Mouse (Mus musculus) brown adipose tissue, adult 24 weeks (tissue): ENCODE measurements around the gene Myoz2. TPM values are rescaled to one million over a fixed set of nuclear protein-coding genes. Genes with fewer than 3 reads are reported as not detected.

Experiments used
- H3K27ac ChIP-seq: fragments of 200-500 bp; replicated peaks from 2 replicates; pipeline ENCODE4 v1.5.1; 2012; ENCODE audit warnings: low read depth, mild to moderate bottlenecking, low read length
- H3K4me1 ChIP-seq: fragments of 200-500 bp; 2 replicates; pipeline ENCODE4 v1.6.1; 2012; ENCODE audit warnings: low read length, mixed read lengths; ENCODE audit not compliant: control insufficient read depth, insufficient read depth, insufficient read length
- H3K4me3 ChIP-seq: fragments of 200-500 bp; 2 replicates; pipeline ENCODE4 v1.5.1; 2012; ENCODE audit warnings: low read depth, mild to moderate bottlenecking, low read length, moderate library complexity; ENCODE audit not compliant: insufficient read depth
- polyA plus RNA-seq: library from polyadenylated mRNA; stranded (reverse); fragments of >200 nt; gene quantifications from 2 replicates; pipeline ENCODE4 v1.2.4, GENCODE M21; 2012; ENCODE audit not compliant: missing spikeins, insufficient read depth, insufficient read length

Gene Myoz2
- polyA plus RNA-seq, 1 experiment: 7.5 TPM

DNA sequence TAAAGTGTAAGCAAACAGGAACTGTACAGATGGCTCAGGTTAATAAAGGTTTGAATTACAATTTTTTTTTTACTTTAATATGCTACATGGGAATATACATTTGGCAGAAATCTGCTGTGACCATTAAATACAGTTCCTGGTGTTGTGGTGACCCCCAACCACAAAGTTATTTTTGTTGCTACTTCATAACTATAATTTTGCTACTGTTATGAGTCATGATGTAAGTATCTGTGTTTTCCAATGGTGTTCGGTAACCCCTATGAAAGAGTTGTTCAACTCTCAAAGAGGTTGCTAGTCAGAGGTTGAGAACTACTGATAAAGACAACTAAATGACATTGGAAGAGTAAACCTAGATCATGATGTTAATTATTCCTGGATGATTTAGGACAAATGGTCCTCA lies 7.5 kb upstream of the Myoz2 start:
- H3K4me3 ChIP-seq: no peak overlapping the region
- H3K27ac ChIP-seq: no peak overlapping the region
- H3K4me1 ChIP-seq: peaks cover 2% of the 10 kb centered on the region; the same call in 1 of the 2 replicates

DNA sequence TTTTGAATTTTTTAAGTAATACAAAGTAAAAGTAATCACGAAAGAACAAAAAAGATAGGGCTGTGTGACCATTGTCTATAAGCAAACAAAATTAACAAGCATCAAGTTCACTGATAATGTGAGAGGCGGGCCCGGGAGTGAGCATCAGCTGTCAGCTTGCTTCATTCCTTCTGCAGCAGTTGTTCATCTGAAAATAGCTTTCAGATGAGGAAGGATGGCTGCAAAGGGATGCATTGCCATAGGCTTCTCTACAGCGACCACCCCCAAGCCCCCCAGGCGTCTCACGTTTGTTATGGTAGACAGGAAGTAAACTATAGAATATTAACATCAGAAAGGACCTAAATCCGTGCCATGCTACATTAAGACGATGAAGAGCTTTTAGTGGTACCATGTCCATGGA lies 1.0 kb downstream of the Myoz2 start:
- H3K4me3 ChIP-seq: no peak overlapping the region
- H3K27ac ChIP-seq: no peak overlapping the region
- H3K4me1 ChIP-seq: no peaks in the 10 kb centered on the region

DNA sequence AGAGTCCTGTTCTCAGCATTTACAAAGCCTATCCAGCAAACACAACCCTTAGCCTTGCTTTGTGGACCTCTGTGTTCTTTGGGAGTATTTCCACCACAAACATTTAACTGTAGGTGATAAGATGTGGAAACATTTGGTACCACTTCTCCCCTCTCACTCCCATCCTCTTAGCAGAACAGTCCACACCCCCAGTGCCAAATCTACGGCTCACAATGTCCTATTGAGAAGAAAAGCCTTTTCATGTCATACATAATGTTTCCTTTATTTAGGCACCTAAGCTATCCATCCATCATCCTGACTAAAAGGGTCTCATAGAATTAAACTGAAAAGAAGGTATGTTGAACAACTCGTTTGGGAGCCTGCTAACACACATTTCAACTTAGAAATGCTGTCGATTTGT lies 9.2 kb downstream of the Myoz2 start:
- no peak overlapping the region for H3K4me3 ChIP-seq
- H3K4me1 ChIP-seq: no peaks in the 10 kb centered on the region
- no peak overlapping the region for H3K27ac ChIP-seq

DNA sequence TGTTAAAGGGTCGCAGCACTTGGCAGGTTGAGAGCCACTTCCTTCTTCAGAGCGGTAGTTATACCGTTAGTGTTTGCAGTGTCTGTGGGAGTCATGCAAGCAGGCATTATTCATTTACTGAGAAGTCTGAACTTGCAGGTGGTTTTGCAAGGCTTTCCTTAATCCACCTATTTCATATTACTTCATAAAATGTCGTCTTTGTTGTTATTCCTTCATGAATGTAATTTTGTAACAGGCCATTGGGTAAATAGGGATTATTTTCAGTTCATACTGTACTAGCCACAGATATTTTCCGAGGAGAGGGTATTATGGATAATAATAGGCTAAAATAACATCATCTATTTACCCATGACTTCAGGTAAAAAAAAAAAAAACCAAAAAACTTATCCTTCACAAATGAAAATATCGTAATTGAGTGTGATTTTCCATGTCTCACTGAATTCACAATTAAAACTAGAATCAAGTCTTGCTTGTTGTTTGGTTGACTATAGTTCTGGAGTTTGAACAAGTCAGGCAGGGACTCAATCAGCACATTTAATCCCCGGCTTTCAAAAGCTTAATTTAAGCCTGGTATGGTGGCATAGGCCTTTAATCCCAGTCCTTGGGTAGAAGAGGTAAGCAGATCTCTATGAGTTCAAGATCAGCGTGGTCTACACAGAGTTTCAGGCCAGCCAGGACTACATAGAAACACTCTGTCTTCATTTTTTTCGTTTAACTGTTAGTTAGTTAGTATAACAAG lies 10.2 kb downstream of the Myoz2 start:
- Histone ChIP-seq H3K4me3 (no peak overlapping the region), H3K27ac (no peak overlapping the region), H3K4me1 (no peaks in the 10 kb centered on the region)

DNA sequence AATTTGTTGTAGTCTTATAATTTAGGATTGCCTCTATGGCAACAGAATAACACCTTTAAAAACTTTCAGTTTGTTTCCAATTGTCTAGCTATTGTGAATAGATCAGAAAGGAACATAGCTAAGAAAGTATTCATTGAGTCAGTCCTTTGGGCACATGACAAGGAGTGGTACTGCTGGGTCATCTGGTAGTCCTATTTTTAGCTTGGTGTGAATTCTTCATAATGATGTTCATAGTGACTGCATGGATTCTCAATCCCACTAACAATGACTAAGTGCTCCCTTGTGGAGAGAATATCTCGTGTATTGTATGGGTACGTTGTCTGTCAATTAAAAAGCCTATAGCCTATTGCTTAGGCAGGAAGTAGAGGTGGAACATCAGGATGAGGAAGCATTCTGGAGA lies 16.0 kb downstream of the Myoz2 start:
- Histone ChIP-seq H3K27ac (no peak overlapping the region), H3K4me1 (no peaks in the 10 kb centered on the region), H3K4me3 (no peak overlapping the region)

DNA sequence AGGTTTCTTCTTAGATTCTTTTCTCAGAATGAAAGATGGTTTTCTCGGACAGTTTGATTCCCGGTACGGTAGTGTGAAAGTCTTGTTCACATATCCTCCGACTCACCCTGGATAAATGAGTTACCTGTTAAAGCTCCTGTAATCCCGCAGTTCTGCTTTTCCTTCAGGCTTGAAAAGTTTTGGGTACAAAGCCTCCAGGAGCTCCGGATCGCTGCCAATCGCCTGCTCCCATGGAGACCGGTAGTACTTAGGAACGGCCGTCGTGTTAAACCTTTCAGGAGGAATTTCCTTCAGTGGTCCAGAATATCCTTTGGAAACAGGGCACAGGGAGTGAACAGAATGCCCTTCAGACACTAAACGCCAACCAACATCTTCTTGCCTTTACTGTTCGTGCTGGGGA lies 21.3 kb downstream of the Myoz2 start:
- Histone ChIP-seq H3K4me1 (no peaks in the 10 kb centered on the region), H3K27ac (no peak overlapping the region), H3K4me3 (no peak overlapping the region)

DNA sequence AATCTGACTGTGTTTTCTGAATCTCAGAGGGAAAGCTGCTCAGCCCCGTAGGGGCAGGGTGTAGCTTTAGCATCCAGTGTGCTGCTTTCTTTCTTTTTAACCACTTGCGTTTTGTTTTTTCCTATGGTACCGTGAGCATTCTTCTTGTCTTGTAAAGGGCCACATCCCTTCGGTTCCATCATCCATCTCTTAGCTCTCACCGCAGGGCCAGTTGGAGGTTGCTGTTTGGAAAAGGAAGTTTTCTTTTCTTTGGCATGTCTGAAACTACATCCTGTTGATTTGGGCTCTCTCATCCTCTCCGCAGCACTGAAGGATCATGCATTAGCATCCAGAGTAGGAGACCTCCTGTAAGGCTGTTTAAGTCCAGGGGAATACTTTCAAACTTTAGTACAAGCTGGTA lies 25.4 kb downstream of the Myoz2 start:
- H3K4me1 ChIP-seq: no peaks in the 10 kb centered on the region
- no peak overlapping the region for H3K4me3 ChIP-seq
- H3K27ac ChIP-seq: no peak overlapping the region

DNA sequence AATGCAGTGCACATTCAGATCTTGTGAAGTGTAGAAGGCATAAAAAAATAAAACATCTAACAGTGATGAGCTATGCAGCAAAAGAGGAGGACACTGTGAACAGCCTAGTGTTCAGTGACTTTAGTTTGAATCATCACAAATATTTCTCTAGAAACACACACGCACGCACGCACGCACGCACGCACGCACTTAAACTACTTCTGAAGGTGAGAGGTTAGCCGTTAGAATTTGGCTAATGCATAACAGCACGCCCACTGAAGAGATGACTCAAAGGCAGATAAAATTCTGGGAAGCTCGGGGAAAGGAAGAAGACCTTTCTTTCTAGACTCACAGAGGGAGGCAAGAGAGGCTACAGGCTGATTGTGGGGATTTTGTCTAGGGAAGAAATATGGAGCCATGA lies 27.4 kb downstream of the Myoz2 start:
- no peaks in the 10 kb centered on the region for H3K4me1 ChIP-seq
- no peak overlapping the region for H3K4me3 ChIP-seq
- H3K27ac ChIP-seq: no peak overlapping the region

DNA sequence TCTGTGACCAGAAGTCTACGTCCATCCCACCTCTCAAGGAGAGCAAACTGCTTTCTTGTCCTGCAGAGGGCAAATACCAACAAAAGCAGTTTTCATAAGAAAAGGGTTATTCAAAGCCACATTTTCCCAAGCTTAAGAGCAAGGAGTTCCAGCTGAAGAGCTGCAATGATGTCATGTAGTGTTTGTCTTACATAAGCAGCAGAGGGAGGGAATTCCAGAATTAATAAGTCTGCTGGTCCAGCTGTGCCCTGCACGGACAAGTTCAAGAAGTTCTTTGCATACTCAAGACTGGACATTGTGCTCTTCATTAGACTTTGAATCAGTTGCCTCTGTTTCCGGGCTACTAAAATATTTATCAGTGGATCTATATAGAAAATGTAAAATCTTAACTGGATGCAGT lies 33.8 kb downstream of the Myoz2 start:
- no peaks in the 10 kb centered on the region for H3K4me1 ChIP-seq
- H3K27ac ChIP-seq: no peak overlapping the region
- no peak overlapping the region for H3K4me3 ChIP-seq

DNA sequence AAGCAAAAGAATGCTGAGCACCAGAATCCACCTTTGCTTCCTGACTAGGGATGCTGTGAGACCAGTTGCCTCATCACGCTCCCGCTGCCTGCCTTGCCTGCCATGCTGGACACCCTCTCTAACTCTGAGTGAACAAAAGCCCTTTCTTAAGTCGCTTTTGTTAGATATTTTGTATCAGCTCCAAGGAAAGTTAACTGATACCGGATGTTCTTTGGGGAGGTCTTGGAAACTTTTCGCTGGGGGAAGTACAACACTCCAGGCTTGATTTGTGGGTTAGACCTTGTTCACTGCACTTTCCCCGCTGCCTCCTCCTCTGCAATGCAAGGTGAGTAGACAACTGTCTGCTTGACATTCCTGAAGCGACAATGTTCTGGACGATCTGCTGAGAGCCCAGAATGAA lies 36.3 kb downstream of the Myoz2 start:
- no peaks in the 10 kb centered on the region for H3K4me1 ChIP-seq
- no peak overlapping the region for H3K4me3 ChIP-seq
- no peak overlapping the region for H3K27ac ChIP-seq

DNA sequence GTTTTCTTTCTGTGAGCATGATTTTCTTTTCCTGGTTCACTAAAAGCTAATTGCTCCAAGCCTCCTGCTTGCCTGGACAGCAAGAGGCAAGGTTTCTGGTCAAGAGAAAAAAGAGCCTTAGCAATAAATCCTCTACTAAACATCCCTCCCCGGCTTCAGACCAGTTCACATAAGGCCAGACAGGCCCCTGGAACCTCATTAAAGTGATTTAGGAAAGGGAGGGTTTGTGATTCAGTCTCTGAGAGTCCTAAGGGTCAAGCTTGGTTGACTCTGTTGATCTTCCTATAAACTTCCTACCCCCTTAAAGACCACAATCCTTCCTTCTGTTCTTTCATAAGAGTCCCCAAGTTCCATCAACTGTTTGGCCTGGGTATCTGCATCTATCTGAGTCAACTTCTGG lies 37.8 kb downstream of the Myoz2 start:
- Histone ChIP-seq H3K4me3 (no peak overlapping the region), H3K27ac (no peak overlapping the region), H3K4me1 (no peaks in the 10 kb centered on the region)

DNA sequence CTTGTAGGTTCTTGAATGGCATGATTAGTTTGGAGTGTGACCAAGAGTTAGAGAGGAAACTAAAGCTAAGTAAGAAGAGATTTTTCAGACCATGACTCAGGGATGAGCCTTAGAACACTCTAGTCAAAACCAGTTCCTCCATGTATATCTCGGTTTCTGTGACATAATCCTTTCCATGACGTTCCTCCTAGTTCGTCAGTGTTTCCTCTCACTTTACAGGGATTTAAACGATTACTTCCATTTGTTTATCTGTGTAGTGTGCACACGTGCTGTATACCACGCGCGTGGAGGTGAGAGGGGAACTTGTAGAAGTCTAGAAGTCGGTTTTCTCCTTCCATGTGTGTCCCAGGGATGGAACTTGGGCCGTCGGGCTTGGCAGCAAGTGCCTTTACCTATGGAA lies 47.9 kb downstream of the Myoz2 start:
- Histone ChIP-seq H3K27ac (no peak overlapping the region), H3K4me3 (no peak overlapping the region), H3K4me1 (no peaks in the 10 kb centered on the region)

DNA sequence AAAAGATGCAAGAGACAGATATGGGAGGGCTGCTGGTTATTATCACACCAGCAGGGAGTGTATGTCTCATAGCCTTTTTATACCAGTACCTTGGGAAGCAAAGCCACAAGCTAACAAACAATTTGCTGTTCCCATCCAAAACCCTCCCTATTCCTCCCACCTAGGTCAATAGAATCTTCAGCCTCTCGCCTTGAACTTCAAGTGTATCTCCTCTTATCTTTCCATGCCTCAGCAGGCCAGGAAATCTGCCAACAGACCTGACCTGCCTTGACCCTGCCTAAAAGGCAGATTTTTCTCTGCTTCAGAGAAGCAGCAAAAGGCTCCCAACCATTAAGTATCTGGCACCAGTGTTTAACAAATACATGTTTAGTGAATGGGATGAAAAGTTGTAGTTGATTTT lies 48.4 kb downstream of the Myoz2 start:
- Histone ChIP-seq H3K4me3 (no peak overlapping the region), H3K27ac (0 out of 2 replicates have a peak overlapping the region, but pooled peaks have one; percentile 12), H3K4me1 (no peaks in the 10 kb centered on the region)

DNA sequence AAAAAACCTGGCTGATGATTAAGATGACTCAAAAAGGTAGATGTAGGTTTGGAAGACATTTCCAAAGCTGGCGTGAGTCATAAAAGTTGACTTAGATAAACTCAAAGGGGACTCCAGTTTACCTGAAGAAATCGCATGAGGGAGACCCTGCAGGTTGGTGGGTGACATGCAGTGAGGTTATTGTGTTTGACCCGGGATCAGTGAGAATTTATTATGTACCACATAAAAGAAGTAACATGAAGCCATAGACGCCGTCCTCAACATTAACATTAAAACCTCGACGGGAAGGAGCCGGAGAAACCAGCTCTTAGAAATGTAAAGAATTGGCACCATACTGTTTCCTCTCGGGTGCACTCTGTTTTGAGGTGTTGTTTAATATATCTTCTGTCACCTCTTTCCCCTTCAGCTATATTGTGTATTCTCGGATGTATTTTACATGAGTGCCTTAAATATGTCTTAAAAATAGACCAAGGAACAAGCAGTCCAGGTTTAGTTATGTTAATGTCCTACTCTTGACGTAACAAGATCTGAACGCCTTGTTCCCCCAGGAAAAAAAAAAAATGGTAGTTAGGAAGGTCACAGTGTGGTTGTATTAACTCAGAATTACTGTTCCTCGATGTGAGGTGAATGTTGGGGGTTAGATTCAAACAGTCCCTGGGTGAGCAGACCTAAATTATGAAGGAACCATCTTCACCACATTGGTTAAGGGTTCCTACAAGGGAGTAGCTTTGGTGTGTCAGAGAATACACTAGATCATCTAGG lies 49.5 kb downstream of the Myoz2 start:
- Histone ChIP-seq H3K4me1 (no peaks in the 10 kb centered on the region), H3K27ac (no peak overlapping the region), H3K4me3 (peak overlapping the region; percentile 92)

DNA sequence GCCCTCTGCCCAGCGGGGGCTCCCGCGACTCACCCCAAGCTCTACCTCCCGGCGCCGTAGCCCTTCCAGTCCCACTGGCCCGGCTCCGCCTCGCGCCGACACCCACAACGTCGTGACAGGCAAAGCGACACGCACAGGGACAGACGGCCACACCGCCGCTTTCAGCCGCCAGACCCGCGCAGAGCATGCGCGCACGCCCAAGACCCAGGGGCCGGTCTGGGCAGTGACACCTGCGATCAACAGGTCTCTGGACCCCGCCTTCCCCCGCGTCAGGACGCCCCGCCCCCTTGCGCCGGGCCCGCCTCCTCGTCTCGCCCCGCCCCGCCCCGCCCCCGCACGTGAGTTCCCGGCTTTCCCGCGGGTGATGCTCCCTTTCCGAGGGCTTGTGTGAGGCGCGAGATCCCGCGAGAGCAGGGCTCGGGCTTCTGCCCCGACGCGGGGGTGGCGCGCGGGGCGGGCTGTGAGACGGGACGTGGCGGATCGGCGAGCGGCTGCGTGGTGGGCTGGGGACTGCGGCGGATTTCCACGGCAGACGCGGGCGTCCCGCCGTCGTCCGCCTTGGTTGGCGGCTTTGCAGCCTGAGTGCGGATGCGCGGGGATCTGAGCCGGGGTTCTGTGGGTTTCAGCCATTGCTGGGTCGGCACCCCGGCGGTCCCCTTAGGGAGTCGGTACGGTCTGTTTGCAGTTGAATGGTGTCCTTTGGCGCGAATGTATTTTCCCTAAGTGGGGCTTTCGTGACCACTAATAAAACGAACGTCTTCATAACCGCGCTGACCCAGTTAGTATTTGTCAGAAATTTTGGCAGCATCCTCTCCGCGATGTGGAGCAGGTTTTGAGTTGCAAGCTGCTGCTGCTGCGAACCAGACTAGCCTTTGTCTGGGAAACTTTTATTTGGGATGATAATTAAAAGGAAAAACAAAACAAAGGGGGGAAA lies 50.3 kb downstream of the Myoz2 start, which contains the start of gene Usp53:
Gene Usp53 (minus strand): TSS at position 262 of the 934 bp plus-strand sequence.
- Histone ChIP-seq H3K4me3 (peak within 1 kb of the TSS; percentile 92), H3K4me1 (no peaks in the 10 kb centered on the region), H3K27ac (peak within 1 kb of the TSS; percentile 80)
